Mouse (Mus musculus): Measurements from ENCODE around the gene Atp1b2. TPM values are rescaled to one million over a fixed set of nuclear protein-coding genes. Genes with fewer than 3 reads are reported as not detected.

The Atp1b2 gene
- total RNA-seq, 2 experiments from 2014 or later, result 395 to 416 TPM

DNA sequence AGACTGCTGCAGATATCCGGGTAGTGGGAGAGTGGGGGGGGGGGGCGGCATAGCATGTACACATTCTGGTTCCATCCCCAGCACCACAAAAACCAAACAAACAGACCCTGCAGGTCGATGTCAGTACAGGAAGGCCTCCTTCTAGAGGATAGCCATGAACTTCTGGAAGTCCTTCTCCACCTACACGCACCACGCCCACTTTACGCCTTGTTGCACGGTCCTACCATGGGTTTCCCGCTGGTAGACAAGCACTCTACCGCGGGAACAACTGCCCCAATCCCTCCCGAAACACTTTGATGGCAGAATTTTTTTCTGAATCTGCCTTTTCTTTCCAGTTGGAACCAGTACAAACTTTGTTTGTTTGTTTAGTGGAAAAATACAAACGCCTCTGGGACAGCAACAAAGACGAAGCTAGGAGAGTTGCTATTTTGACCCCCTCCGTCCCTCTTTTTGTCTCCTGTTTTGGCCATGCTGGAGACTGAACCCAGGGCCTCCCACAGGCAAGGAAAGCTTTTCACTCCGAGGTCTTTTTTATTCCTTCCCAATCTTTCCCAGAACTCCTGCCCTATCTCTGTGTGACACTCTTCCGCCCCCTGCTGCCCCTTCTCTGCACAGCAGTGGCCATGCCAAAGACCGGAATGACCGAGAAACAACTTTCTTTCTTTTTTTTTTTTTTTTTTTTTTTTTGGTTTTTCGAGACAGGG lies 8.0 kb upstream of the Atp1b2 start:
- intact Hi-C loops (cut with DNase I), result no loop called here
- DNase-seq (ENCODE audit: extremely low spot score in 1 of 2, low spot score in 2 of 2), result peak in 1 of 2 experiments; percentile 87

DNA sequence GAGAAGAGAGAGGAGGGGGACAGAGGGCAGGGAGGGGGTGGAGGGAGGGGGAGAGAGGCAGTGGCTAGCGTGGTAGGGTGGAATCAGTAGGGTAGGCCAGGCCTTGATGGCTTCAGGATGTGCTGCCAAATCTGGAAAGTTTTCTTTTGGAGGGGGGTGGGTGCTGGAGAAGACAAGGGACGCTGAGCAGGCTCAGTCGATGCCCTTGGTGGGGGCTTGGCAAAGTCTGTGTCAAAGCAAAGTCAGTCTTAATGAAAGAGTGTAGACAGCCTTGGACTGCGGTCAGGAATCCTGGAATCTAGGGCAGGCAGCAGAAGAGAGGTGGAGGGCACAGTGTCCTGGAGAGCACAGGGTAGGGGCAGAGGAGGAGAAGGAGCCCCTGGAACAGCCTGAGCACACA lies 5.2 kb upstream of the Atp1b2 start:
- no peak for DNase-seq (ENCODE audit: extremely low spot score in 1 of 2, low spot score in 2 of 2)
- intact Hi-C loops (cut with DNase I), result no loop called here

DNA sequence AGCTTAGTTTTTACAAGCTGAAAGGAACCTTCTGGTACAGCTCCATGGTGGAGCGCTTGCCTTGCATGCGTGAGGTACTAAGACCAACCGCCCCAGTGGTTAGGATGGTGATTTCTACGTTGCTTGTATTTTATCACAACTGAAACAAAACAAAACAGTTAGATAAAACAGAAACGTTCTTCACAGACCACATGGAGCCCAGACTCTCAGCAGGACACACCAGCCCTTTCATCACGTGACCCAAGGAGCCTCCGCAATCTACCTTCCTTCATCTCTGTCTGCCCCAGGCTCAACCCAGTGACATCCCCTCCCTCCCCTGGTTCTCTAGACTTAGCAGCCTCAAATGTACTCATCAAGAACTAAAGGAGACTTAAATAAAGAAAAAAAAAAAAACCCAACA lies 3.7 kb upstream of the Atp1b2 start:
- no peak for DNase-seq (ENCODE audit: extremely low spot score in 1 of 2, low spot score in 2 of 2)
- intact Hi-C loops (cut with DNase I), result no loop called here

DNA sequence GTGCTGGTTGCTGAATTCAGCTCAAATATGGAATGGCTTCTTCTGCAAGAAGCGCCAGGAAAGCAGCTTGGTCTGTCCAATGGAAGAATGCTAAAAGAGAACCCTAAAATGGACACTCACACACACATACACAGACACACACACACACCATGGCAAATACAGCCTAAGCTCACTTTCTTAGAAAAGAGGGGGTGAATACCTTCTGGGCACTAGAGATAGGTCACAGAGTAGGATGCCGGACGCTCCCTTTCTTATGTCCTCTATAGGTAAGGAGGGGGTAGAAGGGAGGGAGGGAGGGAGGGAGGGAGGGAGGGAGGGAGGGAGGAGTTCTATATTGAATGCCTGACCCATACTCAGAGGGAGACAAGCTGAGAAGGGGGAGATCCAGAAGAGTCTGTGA lies 2.8 kb upstream of the Atp1b2 start:
- intact Hi-C loops (cut with DNase I), result no loop called here
- DNase-seq (ENCODE audit: extremely low spot score in 1 of 2, low spot score in 2 of 2), result no peak

DNA sequence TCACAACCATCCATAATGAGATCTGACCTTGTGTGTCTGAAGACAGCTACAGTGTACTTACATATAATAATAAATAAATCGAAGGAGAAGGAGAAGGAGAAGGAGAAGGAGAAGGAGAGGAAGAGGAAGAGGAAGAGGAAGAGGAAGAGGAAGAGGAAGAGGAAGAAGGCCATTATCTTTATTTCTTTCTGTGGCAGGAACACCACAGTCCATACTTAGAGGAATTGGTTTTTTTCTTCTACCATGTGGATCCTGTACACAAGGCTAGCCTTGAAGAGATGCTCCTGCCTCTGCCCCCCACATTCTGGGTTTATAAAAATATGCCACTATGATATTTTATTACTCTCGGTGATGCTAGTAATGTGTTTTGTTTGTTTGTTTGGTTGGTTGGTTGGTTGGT lies 1.1 kb upstream of the Atp1b2 start:
- no peak for DNase-seq (ENCODE audit: extremely low spot score in 1 of 2, low spot score in 2 of 2)
- intact Hi-C loops (cut with DNase I), result no loop called here

DNA sequence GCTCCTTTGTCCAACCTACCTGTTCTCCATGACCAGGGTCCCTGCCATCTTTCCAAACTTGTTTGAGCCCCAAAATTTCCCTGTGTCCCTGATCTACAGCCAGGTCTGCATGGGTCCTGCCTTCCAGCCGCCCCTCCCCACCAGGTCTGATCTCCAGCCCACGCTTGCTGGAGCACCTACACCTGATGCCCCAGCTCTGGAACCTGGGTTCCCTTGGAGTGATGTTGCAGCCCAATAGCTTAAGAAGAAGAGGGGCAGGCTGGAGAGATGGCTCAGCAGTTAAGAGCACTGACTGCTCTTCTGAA lies 701 bp upstream of the Atp1b2 start:
- intact Hi-C loops (cut with DNase I), result no loop called here
- DNase-seq (ENCODE audit: extremely low spot score in 1 of 2, low spot score in 2 of 2), result no peak

DNA sequence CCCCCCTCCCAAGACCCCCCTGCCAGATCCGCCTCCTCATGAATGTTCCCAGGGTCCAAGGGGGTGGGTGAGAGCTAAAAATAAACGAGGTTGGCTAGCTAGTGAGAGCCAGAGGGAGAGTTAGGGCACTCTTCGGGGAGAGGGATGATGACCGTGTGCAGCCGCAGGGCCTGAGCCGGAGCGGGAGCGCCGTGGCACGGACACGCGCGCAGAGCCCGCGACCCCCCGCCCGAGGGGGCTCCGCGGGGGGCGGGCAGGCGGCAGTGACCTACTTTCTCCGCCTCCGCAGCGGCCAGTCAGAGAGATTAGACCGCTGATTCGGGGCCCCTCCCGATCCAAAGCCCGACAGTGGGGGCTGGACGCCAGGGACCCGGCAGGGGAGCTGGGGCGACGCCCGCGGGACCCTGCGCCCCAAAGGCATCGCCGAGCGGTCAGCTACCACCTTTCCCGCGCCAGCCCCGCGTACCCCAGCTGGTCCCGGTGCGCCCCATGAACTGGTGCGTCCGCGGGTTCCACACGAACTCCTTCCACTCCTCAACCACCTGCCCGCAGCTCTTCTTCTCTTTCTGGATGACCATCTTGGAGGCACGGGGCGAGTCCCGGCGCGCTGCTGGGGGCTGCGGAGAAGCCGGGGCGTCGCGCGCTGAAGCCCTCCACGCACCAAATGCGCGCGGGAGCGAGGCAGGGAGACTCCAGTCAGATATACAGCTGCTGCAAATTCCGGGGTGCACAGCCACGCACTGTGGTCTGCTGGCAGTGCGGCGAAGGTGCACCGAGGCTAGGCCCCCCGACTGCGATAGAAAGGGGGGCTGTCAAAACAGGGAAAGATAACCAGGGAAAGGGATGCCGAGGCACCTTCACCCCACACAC lies 712 bp downstream of the Atp1b2 start:
- intact Hi-C loops (cut with DNase I), result no loop called here
- DNase-seq (ENCODE audit: extremely low spot score in 1 of 2, low spot score in 2 of 2), result peak in 1 of 2 experiments; percentile 79

DNA sequence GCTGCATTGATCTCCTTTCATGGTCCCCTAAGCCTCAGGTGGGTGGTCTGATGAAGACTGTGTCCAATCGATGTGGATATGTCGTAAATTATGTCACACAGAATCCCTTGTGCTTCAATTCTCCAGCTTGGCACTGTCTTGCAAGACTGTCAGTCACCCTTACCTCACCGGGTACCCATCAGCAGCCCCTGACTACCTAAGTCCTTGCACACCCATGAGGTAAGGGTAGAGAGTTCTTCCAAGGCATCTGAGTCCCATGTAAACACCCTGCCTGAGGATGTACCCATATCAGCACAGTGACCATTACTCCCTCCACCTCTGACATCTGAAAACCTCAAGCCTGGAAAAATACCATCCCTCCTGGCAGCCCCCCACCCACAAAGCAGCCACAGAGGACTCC lies 1.4 kb downstream of the Atp1b2 start:
- no peak for DNase-seq (ENCODE audit: extremely low spot score in 1 of 2, low spot score in 2 of 2)
- intact Hi-C loops (cut with DNase I), result no loop called here

DNA sequence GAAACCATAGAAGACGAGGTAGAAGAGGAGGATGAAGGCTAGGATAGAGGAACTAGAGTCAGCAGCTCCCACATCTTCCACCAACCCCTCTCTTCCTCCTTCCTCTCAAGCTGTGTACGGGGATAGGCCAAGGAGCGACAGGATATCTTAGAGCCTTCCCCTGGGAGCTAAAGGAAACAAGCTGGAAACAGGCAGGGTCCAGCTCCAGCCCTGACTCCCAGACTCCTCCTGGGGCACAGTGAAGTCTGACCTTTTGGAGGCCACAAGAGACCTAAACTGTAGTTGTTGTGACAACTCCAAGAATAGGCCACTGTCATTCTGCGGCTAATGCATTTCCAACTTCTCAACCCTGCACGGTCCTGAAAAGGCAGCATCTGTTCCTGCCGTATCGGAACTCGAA lies 2.2 kb downstream of the Atp1b2 start:
- no peak for DNase-seq (ENCODE audit: extremely low spot score in 1 of 2, low spot score in 2 of 2)
- intact Hi-C loops (cut with DNase I), result no loop called here

DNA sequence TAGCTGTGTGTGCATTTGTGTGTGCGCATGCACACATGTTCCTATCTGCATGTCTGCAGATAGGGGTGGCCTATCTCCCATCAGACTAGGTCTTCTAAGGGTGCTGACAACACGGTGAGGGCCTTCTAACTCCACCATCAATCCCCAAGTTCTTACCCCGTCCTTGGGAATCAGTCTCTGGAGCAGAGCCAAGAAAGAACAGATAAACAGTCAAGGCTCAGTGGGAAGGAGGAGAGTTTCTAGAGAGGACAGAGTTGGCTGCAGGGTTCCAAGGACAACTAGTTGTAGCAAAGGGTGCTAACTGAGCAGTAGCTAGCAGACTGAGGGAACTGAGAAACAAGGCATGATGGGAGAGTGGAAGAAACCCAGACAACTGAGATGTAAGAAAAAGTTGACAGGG lies 4.0 kb downstream of the Atp1b2 start:
- DNase-seq (ENCODE audit: extremely low spot score in 1 of 2, low spot score in 2 of 2), result no peak
- intact Hi-C loops (cut with DNase I), result no loop called here

DNA sequence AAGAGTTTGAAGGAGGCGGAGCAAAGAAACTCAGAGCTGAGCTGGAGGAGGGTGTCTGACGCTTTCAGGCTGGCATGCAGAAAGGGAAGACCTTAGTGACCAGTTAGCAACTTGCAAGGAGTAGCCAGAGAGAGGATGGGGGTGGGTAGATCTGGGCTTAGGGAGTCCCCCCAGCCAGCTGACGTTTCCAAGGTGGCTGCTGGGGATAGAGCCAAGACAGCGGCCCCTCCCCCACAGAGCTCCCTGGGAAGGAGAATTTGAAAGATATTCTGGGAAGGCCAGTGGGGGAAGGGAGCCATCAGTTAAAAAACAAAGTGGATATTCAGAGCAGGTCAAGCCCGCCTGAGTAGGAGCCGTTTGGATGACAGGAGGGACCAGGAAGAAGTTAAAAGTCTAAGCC lies 5.6 kb downstream of the Atp1b2 start:
- DNase-seq (ENCODE audit: extremely low spot score in 1 of 2, low spot score in 2 of 2), result peak; percentile 77 to 90
- intact Hi-C loops (cut with DNase I), result no loop called here

DNA sequence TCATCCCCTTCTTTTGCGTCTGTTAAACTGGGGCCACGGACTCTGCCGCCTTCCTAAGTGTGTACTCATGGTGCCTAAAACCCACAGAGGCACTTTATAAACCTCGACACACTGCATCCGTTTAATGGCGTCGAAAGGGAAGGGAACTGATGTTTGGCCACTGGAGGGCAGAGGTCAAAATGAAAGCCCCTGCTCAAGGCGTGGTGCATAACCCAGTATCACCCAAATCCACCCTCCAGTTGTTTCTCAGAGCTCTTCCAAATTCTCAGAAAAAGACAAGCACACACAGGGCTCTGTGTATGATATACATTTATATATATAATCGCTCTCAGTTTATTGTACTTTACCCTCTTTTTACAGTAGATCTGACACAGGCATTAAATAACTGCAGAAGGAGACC lies 6.3 kb downstream of the Atp1b2 start:
- DNase-seq (ENCODE audit: extremely low spot score in 1 of 2, low spot score in 2 of 2), result no peak
- intact Hi-C loops (cut with DNase I), result no loop called here

DNA sequence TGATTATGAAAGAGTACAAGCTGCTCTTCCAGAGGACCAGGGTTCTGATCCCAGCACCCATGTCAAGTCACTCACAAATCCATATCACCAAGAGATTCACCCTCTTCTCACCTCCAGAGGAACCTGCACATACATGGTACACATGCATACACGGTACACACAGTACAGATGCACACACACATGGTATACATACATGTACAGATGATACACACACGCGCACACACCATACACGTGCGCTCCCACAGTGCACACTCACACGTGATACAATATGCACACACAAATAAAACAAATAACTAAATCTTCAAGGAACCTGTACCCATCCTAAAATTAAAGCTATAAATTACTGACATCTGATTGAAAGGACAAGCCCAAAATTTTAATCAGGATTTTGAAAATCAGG lies 10.9 kb downstream of the Atp1b2 start:
- intact Hi-C loops (cut with DNase I), result no loop called here

DNA sequence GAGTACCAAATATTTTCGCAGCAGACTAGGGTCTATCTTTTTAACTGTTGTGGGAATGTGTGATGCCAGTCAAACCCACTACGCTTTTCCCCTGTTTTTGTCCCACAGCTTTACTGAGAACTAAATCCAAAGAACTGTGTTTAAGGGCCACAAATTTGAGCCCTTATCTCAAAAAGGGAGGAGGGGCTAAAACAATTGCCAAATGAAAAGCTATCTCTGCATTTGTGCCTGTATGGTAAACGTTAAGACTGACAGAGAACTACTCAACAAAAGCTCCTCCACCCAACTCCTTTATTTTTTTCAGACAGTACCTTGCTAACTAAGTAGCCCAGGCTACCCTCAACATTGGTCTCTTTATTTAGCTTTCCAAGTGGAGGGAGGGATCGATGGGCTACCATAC lies 12.9 kb downstream of the Atp1b2 start:
- DNase-seq (ENCODE audit: extremely low spot score in 1 of 2, low spot score in 2 of 2), result no peak
- intact Hi-C loops (cut with DNase I), result no loop called here

More for the DNA sequence above, 10.9 kb downstream of the Atp1b2 start:
- no peak for DNase-seq (ENCODE audit: extremely low spot score in 1 of 2, low spot score in 2 of 2)

DNA sequence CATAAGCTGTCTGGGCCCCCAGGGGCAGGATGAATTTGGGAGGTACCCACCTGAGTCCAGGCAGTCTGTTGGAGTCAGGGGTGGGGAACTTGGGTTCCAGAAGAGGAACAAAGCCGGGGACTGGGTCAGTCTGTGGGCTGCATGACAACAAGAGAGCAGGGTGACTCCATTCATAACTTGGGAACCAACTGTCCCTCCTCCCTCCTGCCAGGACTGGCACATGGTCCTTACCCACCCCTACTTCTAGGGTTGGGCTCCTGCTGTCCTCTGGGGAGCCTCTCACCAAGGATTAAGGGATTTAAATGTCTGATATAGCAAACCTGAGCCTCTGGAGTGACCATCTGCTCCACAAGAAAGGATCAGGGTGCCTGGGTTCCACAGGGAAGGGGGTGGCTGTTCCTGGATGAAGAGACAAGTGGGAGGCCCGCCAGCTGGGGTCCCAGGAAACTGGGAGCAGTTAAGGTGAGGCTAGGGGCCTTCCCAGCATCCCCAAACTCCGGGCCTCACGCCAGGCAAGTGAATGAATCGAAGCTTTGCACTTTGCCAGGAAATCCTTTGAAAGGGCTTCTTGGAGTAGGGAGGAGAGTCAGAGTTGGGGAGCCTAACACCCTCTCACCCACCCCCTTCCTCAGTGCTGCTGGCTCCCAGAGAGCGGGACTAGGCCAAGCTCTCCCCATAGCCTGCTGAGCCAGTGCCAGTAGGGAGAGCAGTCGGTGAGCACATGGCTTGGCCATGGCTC lies 13.7 kb downstream of the Atp1b2 start:
- intact Hi-C loops (cut with DNase I), result no loop called here
- DNase-seq (ENCODE audit: extremely low spot score in 1 of 2, low spot score in 2 of 2), result peak; percentile 85

DNA sequence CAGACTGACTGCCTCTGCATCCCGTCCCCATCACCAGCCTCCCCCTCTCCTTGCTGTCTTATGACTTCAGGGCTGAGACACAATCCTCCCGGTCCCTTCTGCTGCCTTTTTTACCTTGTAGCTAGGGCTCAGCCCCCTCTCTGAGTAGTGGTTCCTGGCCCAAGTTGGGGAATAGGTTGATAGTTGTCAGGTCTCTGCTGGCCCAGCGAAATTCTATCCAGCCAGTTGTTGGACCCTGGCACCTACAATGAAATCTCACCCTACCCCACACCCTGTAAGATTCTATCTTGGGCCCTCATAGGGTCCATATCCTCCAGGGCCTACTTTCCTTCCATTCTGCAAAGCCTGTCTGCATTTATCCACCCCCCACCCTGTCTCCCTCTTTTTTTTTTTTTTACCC lies 14.3 kb downstream of the Atp1b2 start:
- intact Hi-C loops (cut with DNase I), result no loop called here
- DNase-seq (ENCODE audit: extremely low spot score in 1 of 2, low spot score in 2 of 2), result no peak

DNA sequence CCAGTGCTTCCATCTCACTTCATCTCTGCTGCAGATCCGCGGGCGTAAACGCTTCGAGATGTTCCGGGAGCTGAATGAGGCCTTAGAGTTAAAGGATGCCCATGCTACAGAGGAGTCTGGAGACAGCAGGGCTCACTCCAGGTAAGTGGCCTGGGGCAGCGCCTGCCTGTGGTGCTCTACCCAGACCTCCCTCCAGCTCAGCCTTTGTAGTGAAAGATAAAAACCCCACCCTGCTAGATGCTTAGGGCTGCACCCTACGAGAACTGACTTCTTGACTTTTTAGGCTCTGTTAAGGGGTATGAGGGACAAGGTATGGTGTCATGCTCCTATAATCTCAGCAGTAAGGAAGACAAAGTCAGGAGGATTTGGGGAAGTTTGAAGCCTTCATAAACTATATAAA lies 15.1 kb downstream of the Atp1b2 start:
- no peak for DNase-seq (ENCODE audit: extremely low spot score in 1 of 2, low spot score in 2 of 2)
- intact Hi-C loops (cut with DNase I), result no loop called here

DNA sequence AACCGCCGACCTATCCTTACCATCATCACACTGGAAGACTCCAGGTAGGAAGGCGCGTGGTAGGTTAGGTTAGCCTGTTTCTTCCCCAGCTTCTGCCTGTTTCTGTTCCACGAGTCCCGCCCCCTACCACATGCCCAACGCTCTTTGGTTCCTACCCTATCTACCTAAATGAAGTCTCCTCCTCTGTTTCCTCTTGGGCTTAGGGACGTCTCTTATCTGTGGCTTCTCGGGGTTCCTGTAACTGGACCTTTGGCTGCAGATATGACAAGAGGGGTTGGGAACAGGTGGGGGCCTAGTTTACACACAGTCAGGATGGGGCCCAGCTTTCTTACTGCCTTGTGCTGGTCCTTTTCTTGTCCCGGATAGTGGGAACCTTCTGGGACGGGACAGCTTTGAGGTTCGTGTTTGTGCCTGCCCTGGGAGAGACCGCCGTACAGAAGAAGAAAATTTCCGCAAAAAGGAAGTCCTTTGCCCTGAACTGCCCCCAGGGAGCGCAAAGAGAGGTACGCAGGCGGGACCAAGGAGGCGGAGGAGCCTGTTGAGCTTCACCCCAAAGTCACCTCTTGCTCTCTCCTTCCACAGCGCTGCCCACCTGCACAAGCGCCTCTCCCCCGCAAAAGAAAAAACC lies 16.4 kb downstream of the Atp1b2 start:
- no peak for DNase-seq (ENCODE audit: extremely low spot score in 1 of 2, low spot score in 2 of 2)
- intact Hi-C loops (cut with DNase I), result no loop called here

DNA sequence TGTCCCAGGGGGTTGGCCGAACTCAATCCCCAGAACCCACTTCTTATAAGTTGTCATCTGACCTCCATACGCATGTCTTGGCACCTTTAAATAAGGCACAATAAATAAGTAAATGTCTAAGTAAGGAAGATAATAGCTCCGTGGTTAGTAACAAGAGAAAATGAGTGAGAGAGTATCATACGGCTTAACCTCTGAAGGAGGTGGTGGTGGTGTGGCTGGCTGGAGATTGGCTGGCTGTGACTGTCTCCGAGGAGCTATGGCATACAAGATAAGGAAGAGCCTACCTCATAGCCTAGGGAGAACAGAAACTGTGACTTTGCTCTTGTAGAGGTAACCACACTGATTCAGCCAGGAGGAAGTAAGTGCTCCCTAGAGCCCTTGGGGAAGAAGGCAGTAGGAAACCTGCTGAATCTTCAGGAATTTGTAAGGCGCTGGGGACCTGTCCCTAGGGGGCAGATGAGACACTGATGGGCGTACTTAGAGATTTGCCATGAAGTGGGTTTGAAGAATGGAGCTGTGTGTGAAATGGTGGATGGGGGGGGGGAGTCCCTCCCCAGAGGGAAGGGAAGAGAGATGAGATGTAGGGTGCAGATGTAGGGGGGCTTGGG lies 19.9 kb downstream of the Atp1b2 start:
- intact Hi-C loops (cut with DNase I), result no loop called here
- DNase-seq (ENCODE audit: extremely low spot score in 1 of 2, low spot score in 2 of 2), result no peak

All from left cerebral cortex, postnatal 10 days (tissue).